Mouse (Mus musculus): ENCODE measurements around the gene Bod1. TPM values are rescaled to one million over a fixed set of nuclear protein-coding genes. Genes with fewer than 3 reads are reported as not detected.

Bod1 gene
- polyA plus RNA-seq, 1 experiment from 2014 or later = 162 TPM

DNA sequence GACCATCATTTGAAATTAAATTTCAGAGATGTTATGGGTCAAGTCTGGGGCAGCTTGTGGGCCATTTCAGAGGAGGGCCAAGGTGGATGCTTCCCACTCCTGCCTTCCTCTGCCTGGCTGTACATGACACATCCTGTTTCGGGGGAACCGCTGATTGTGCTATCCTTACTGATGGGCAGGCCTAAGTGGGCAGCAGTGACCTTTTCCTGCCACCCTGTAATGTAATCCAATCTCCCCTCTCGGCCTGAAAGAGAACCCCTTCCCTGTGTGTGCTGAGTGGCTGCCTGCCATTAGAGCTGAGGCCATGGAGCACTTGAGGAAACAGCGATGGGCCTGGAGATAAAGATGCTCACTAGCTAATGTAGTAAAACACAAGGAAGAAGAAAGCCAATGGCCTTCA, 17.3 kb upstream of the Bod1 start:
- Histone ChIP-seq H3K9ac (no peak overlapping the region), H3K4me1 (peaks cover 4% of the 10 kb centered on the region; the same call in 1 of the 2 replicates), H3K4me2 (replicated peaks) (no peak overlapping the region), H3K36me3 (no peaks in the 10 kb centered on the region), H3K9me3 (replicated peaks) (no peaks in the 10 kb centered on the region), H3K4me3 (no peak overlapping the region), H3K27me3 (no peaks in the 10 kb centered on the region), H3K27ac (no peak overlapping the region)
- ATAC-seq (ENCODE audit: low FRiP score) = no peak
- 64% methylated on average over 4 of the region's 4 CpGs for WGBS

- no peak for ATAC-seq (ENCODE audit: low FRiP score)
- H3K27ac ChIP-seq = no peak overlapping the region
These were observed 13.4 kb upstream of the Bod1 start for GRCm38 (mm10) chr11:31684913-31685567.

DNA sequence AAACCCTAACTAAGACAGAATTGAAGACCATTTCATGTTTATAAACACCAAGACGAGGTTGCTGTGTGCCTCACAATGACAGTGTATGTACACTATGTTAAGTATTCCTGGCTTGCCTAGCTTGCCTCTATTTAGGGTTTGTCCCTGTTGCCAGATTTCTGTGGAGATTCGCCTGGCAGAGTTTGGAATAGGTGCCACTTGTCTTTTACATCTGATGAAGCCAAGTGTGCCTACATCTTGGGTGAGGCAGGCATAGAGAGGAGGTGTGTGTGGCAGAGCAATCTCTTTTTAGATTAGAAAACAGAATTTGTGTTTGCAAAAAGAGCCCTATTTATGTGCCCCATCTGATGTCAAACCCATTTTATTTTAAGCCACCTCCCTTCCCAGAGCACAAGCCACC, 12.4 kb upstream of the Bod1 start:
- H3K27me3 ChIP-seq = no peaks in the 10 kb centered on the region
- 84% methylated on average over 2 of the region's 2 CpGs for WGBS
- H3K9me3 ChIP-seq (replicated peaks) = no peaks in the 10 kb centered on the region
- H3K9ac ChIP-seq = no peak overlapping the region
- no peaks in the 10 kb centered on the region for H3K36me3 ChIP-seq
- H3K27ac ChIP-seq = no peak overlapping the region
- no peak for ATAC-seq (ENCODE audit: low FRiP score)
- H3K4me3 ChIP-seq = no peak overlapping the region
- H3K4me2 ChIP-seq (replicated peaks) = no peak overlapping the region
- H3K4me1 ChIP-seq = peaks cover 4% of the 10 kb centered on the region; the same call in 1 of the 2 replicates

More at GRCm38 (mm10) chr11:31684913-31685567, 13.4 kb upstream of the Bod1 start:
- Histone ChIP-seq H3K36me3 (no peaks in the 10 kb centered on the region), H3K4me1 (peaks cover 4% of the 10 kb centered on the region; the same call in 1 of the 2 replicates), H3K4me2 (replicated peaks) (no peak overlapping the region), H3K27me3 (no peaks in the 10 kb centered on the region), H3K4me3 (no peak overlapping the region), H3K9ac (no peak overlapping the region; the same call in 1 of the 2 replicates), H3K9me3 (replicated peaks) (no peaks in the 10 kb centered on the region)
- WGBS = 75% methylated on average over 9 of the region's 9 CpGs

- H3K4me3 ChIP-seq = no peak overlapping the region
- H3K36me3 ChIP-seq = no peaks in the 10 kb centered on the region
- no peaks in the 10 kb centered on the region for H3K27me3 ChIP-seq
- no peak overlapping the region for H3K27ac ChIP-seq
- WGBS = 77% methylated on average over 16 of the region's 16 CpGs
- ATAC-seq (ENCODE audit: low FRiP score) = no peak
- H3K9me3 ChIP-seq (replicated peaks) = no peaks in the 10 kb centered on the region
- no peak overlapping the region for H3K4me2 ChIP-seq (replicated peaks)
- H3K4me1 ChIP-seq = 0 out of 2 replicates have a peak, but pooled peaks cover 4% of the 10 kb centered on the region
- H3K9ac ChIP-seq = no peak overlapping the region
These were observed 8.2 kb upstream of the Bod1 start for GRCm38 (mm10) chr11:31679840-31680381.

DNA sequence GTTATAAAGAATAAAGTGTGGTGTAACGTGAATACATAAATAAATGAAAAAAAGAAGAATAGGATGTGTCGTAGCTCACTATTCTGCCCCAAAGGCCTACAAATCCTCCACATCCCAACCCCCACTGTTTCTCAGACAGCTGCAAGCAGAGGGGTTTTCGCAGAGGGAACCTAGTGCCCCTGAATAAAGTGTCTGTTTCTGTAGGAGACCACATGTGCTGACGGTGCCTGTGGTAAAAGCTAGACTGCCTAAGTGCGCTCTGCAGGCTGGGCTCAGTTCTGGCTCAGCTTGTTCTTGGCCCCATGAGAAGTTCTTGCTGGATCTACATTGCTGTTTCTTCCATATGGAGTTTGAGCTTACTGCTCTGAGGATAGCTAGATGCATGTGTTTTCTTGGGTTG, 5.6 kb upstream of the Bod1 start:
- 85% methylated on average over 5 of the region's 5 CpGs for WGBS
- Histone ChIP-seq H3K27me3 (no peaks in the 10 kb centered on the region), H3K4me3 (no peak overlapping the region), H3K4me1 (peaks cover 6% of the 10 kb centered on the region), H3K9me3 (replicated peaks) (no peaks in the 10 kb centered on the region), H3K27ac (no peak overlapping the region), H3K9ac (no peak overlapping the region), H3K4me2 (replicated peaks) (no peak overlapping the region), H3K36me3 (no peaks in the 10 kb centered on the region)
- ATAC-seq (ENCODE audit: low FRiP score) = no peak

DNA sequence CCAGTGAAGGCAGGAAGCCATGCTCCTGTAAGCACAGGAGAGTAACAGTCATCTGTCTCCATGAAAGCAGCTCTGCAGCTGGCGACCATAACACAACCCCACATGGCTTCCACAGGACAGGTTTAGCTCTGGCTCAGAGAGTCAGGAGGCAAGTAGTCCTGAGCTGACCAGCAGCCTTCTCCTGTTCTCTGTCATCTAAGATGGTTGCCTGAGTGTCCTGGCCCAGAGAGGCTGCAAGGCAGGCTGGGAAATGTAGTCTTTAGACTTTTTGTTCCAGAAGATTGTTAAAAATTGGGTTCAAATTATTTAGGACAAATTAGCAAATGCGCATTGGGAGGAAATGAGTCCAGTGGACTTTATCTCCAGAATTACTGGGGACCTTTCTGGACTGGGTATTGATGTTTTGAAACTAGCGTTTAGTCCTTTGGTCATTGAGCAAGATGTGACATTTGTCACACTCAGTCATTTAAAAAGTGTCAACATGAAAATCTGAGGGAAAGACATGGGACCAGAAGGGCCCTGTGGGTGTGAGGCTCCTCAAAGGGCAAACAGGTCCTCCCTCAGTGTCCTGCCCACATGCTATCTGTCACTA, 5.1 kb upstream of the Bod1 start:
- no peaks in the 10 kb centered on the region for H3K27me3 ChIP-seq
- H3K9ac ChIP-seq = no peak overlapping the region
- H3K9me3 ChIP-seq (replicated peaks) = no peaks in the 10 kb centered on the region
- H3K4me1 ChIP-seq = peaks cover 8% of the 10 kb centered on the region
- no peak overlapping the region for H3K27ac ChIP-seq
- no peaks in the 10 kb centered on the region for H3K36me3 ChIP-seq
- H3K4me3 ChIP-seq = no peak overlapping the region
- no peak overlapping the region for H3K4me2 ChIP-seq (replicated peaks)
- 84% methylated on average over 3 of the region's 3 CpGs for WGBS
- no peak for ATAC-seq (ENCODE audit: low FRiP score)

DNA sequence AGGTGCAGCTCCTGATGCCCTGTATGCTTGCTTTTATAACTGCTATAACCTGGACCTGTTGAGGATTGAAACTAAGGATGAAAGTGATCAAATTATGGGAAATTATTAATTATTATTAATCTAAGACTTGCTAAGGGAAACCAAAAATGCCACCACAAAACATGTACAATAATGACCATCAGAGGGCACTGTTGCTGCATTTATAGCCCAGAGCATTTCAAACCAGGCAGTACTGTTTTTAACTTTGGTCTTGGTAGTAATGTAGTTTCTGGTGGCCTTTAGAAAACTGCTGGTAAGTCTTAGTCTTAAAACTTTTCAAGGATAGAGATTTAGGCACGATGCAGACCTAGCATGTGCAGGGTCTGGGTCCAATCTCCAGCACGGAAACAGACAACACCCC, 3.7 kb upstream of the Bod1 start:
- Histone ChIP-seq H3K9me3 (replicated peaks) (no peaks in the 10 kb centered on the region), H3K27ac (no peak overlapping the region)
- 45% methylated on average over 2 of the region's 2 CpGs for WGBS

DNA sequence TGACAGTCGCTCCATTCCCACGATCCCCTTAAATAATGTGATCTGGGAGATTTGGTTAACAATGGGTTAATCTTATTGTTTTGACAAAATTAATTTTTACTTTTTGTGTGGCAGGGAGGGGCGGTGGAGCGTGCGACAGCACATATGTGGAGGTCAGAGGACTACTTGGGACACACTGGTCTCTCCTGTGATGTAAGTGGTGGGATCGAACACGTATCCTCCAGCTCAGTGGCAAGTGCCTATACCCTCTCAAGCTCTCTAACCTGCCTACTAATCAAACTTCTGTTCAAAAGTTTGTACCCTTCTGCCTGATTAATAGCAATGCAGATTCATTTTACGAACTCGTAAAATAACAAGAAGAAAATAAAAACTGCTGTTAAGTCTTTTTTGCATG, 482 bp upstream of the Bod1 start:
- H3K4me3 ChIP-seq = peak overlapping the region; percentile 94
- H3K4me2 ChIP-seq (replicated peaks) = peak overlapping the region; percentile 63
- no peaks in the 10 kb centered on the region for H3K27me3 ChIP-seq
- peak; percentile 79 for ATAC-seq (ENCODE audit: low FRiP score)
- no peaks in the 10 kb centered on the region for H3K9me3 ChIP-seq (replicated peaks)
- 11% methylated on average over 9 of the region's 9 CpGs for WGBS
- peaks cover 25% of the 10 kb centered on the region for H3K36me3 ChIP-seq
- H3K4me1 ChIP-seq = peaks cover 20% of the 10 kb centered on the region
- peak overlapping the region; percentile 72 for H3K9ac ChIP-seq
- peak overlapping the region; percentile 60; the same call in 1 of the 2 replicates for H3K27ac ChIP-seq

More for the DNA sequence above, 3.7 kb upstream of the Bod1 start:
- no peak overlapping the region for H3K4me2 ChIP-seq (replicated peaks)
- no peaks in the 10 kb centered on the region for H3K27me3 ChIP-seq
- no peaks in the 10 kb centered on the region for H3K36me3 ChIP-seq
- H3K4me3 ChIP-seq = no peak overlapping the region
- ATAC-seq (ENCODE audit: low FRiP score) = no peak
- peaks cover 12% of the 10 kb centered on the region for H3K4me1 ChIP-seq
- H3K9ac ChIP-seq = no peak overlapping the region

DNA sequence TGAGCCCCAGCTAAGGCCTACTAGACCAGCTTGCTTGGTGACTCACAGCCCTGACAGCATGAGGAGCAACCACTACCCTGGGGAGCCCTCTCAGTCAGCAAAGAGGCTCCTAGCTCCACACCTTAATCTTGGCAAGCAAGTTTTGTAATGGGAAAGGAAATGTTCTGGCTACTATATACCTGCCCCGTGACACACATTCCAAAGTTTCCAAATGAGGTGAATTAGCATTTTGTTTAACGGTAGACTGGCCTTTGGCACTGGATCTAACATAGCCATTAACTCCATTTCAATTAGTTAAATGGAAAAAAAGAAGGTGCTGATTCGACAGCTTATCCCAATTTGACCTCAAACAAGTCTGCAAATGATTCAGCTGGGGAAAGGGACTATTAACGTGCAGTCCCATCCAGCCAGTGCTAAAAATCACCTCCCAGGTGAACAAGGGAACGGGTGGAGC, 1.2 kb downstream of the Bod1 start:
- H3K9me3 ChIP-seq (replicated peaks) = no peaks in the 10 kb centered on the region
- no peak for ATAC-seq (ENCODE audit: low FRiP score)
- no peaks in the 10 kb centered on the region for H3K27me3 ChIP-seq
- 77% methylated on average over 5 of the region's 5 CpGs for WGBS
- H3K27ac ChIP-seq = no peak overlapping the region
- H3K4me3 ChIP-seq = peak overlapping the region; percentile 25
- no peak overlapping the region for H3K9ac ChIP-seq
- H3K36me3 ChIP-seq = peaks cover 41% of the 10 kb centered on the region
- peak overlapping the region; percentile 63 for H3K4me2 ChIP-seq (replicated peaks)
- peaks cover 20% of the 10 kb centered on the region for H3K4me1 ChIP-seq

- Histone ChIP-seq H3K9me3 (replicated peaks) (no peaks in the 10 kb centered on the region), H3K4me3 (no peak overlapping the region), H3K27me3 (no peaks in the 10 kb centered on the region), H3K4me1 (peaks cover 20% of the 10 kb centered on the region), H3K9ac (no peak overlapping the region), H3K4me2 (replicated peaks) (no peak overlapping the region), H3K36me3 (peaks cover 53% of the 10 kb centered on the region), H3K27ac (no peak overlapping the region)
- no peak for ATAC-seq (ENCODE audit: low FRiP score)
- 95% methylated on average over 9 of the region's 9 CpGs for WGBS
These were observed 2.4 kb downstream of the Bod1 start for GRCm38 (mm10) chr11:31669172-31669869.

- H3K27ac ChIP-seq = no peak overlapping the region
- H3K36me3 ChIP-seq = peaks cover 81% of the 10 kb centered on the region
- no peak for ATAC-seq (ENCODE audit: low FRiP score)
- no peak overlapping the region for H3K4me2 ChIP-seq (replicated peaks)
- WGBS = 78% methylated on average over 2 of the region's 2 CpGs
- H3K27me3 ChIP-seq = no peaks in the 10 kb centered on the region
- no peak overlapping the region for H3K9ac ChIP-seq
- H3K4me3 ChIP-seq = no peak overlapping the region
- H3K9me3 ChIP-seq (replicated peaks) = no peaks in the 10 kb centered on the region
- H3K4me1 ChIP-seq = no peaks in the 10 kb centered on the region
These were observed 7.5 kb downstream of the Bod1 start for GRCm38 (mm10) chr11:31664186-31664585.

DNA sequence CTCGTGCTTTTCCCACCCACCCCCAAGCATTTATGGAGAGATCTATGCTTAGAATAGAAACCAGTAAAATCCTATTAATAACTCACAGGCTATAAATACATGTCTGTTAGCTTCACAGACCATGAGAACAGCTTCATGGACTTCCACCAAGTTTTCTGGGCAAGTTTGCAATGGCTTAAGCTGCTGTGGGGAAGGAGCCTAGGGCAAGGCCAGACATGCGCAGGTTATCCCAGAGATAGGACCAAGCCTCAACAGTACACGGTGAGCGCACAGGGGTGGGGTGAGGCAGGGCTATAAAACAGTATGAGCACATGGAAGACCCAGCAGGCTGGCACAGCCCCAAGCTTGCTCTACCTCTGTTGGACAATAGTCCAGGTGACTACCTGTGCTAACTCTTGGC, 8.2 kb downstream of the Bod1 start:
- WGBS = 90% methylated on average over 4 of the region's 4 CpGs
- Histone ChIP-seq H3K9ac (no peak overlapping the region), H3K9me3 (replicated peaks) (no peaks in the 10 kb centered on the region), H3K36me3 (peaks cover 74% of the 10 kb centered on the region), H3K4me2 (replicated peaks) (no peak overlapping the region), H3K27ac (no peak overlapping the region), H3K4me3 (no peak overlapping the region), H3K4me1 (no peaks in the 10 kb centered on the region), H3K27me3 (no peaks in the 10 kb centered on the region)
- ATAC-seq (ENCODE audit: low FRiP score) = no peak
